Mouse (Mus musculus): ENCODE measurements around the gene Sbpl. TPM values are rescaled to one million over a fixed set of nuclear protein-coding genes. Genes with fewer than 3 reads are reported as not detected.
A peak's percentile ranks its signal among the peaks of the same experiment; 100 is the strongest.
"Not testable (repeated sequence)": the region's sequence is repeated elsewhere in the genome, so short reads cannot be mapped to it uniquely, and the experiment has no call there.

Sbpl gene
- polyA plus RNA-seq, 1 experiment from 2014 or later, result not detected

GRCm38 (mm10) chr17:23950828-23951227, 4.2 kb downstream of the Sbpl start:
- not testable (repeated sequence) for H3K36me3 ChIP-seq; H3K27me3 ChIP-seq (replicated peaks); H3K4me2 ChIP-seq; H3K9me3 ChIP-seq; H3K4me1 ChIP-seq; H3K4me3 ChIP-seq (replicated peaks); ATAC-seq (ENCODE audit: insufficient read depth, low FRiP score, low read depth); H3K9ac ChIP-seq; H3K27ac ChIP-seq
- 67% methylated on average over 4 of the region's 4 CpGs for WGBS

- H3K36me3 ChIP-seq, result no peaks in the 10 kb centered on the region
- ATAC-seq (ENCODE audit: insufficient read depth, low FRiP score, low read depth), result no peak
- H3K4me1 ChIP-seq, result no peaks in the 10 kb centered on the region
- H3K9me3 ChIP-seq, result no peaks in the 10 kb centered on the region
- no peak overlapping the region for H3K27ac ChIP-seq
- H3K27me3 ChIP-seq (replicated peaks), result no peaks in the 10 kb centered on the region
- H3K4me2 ChIP-seq, result no peak overlapping the region
- 69% methylated on average over 2 of the region's 2 CpGs for WGBS
- no peak overlapping the region for H3K9ac ChIP-seq
- H3K4me3 ChIP-seq (replicated peaks), result no peak overlapping the region
Observed at GRCm38 (mm10) chr17:23949068-23949467, 6.0 kb downstream of the Sbpl start.

- not testable (repeated sequence) for H3K4me3 ChIP-seq (replicated peaks); H3K9me3 ChIP-seq; H3K9ac ChIP-seq; H3K4me1 ChIP-seq; ATAC-seq (ENCODE audit: insufficient read depth, low FRiP score, low read depth); H3K27me3 ChIP-seq (replicated peaks); H3K27ac ChIP-seq; H3K36me3 ChIP-seq; H3K4me2 ChIP-seq
- 79% methylated on average over 4 of the region's 4 CpGs for WGBS
Observed at GRCm38 (mm10) chr17:23947486-23947885, 7.6 kb downstream of the Sbpl start.

- no peak within 1 kb of the TSS for H3K27ac ChIP-seq
- H3K4me3 ChIP-seq (replicated peaks), result no peak within 1 kb of the TSS
- no peaks in the 10 kb centered on the region for H3K9me3 ChIP-seq
- H3K4me1 ChIP-seq, result no peaks in the 10 kb centered on the region
- H3K36me3 ChIP-seq, result no peaks in the 10 kb centered on the region
- no peaks in the 10 kb centered on the region for H3K27me3 ChIP-seq (replicated peaks)
- H3K9ac ChIP-seq, result no peak within 1 kb of the TSS
- ATAC-seq (ENCODE audit: insufficient read depth, low FRiP score, low read depth), result no peak
- no peak within 1 kb of the TSS for H3K4me2 ChIP-seq
Observed at GRCm38 (mm10) chr17:23941372-23941771, 13.7 kb downstream of the Sbpl start, which contains the start of gene Sbp. TSS of gene Sbp (plus strand) at chr17:23941672.

GRCm38 (mm10) chr17:23931157-23931556, 23.9 kb downstream of the Sbpl start:
- H3K4me3 ChIP-seq (replicated peaks), result no peak overlapping the region
- H3K27ac ChIP-seq, result no peak overlapping the region
- H3K36me3 ChIP-seq, result no peaks in the 10 kb centered on the region
- no peak overlapping the region for H3K4me2 ChIP-seq
- H3K4me1 ChIP-seq, result no peaks in the 10 kb centered on the region
- no peak overlapping the region for H3K9ac ChIP-seq
- WGBS, result 63% methylated on average over 5 of the region's 5 CpGs
- H3K27me3 ChIP-seq (replicated peaks), result no peaks in the 10 kb centered on the region
- no peak for ATAC-seq (ENCODE audit: insufficient read depth, low FRiP score, low read depth)
- H3K9me3 ChIP-seq, result no peaks in the 10 kb centered on the region

GRCm38 (mm10) chr17:23925090-23925493, 30.0 kb downstream of the Sbpl start:
- Histone ChIP-seq H3K36me3 (no peaks in the 10 kb centered on the region), H3K4me3 (replicated peaks) (peak overlapping the region; percentile 59), H3K27me3 (replicated peaks) (no peaks in the 10 kb centered on the region), H3K9me3 (no peaks in the 10 kb centered on the region), H3K27ac (peak overlapping the region; percentile 99), H3K4me1 (no peaks in the 10 kb centered on the region), H3K4me2 (peak overlapping the region; percentile 90), H3K9ac (peak overlapping the region; percentile 47)
- under 1% methylated on average over 14 of the region's 14 CpGs for WGBS
- peak; percentile 81 for ATAC-seq (ENCODE audit: insufficient read depth, low FRiP score, low read depth)

- WGBS, result 0% methylated on average over 29 of the region's 29 CpGs
- Histone ChIP-seq H3K9ac (peak overlapping the region; percentile 47; the same call in 1 of the 2 replicates), H3K9me3 (no peaks in the 10 kb centered on the region), H3K36me3 (no peaks in the 10 kb centered on the region), H3K4me1 (no peaks in the 10 kb centered on the region), H3K27ac (peak overlapping the region; percentile 99), H3K27me3 (replicated peaks) (no peaks in the 10 kb centered on the region), H3K4me3 (replicated peaks) (peak overlapping the region; percentile 59), H3K4me2 (peak overlapping the region; percentile 90)
- peak; percentile 98 for ATAC-seq (ENCODE audit: insufficient read depth, low FRiP score, low read depth)
Observed at GRCm38 (mm10) chr17:23924531-23925007, 30.5 kb downstream of the Sbpl start.

- H3K27ac ChIP-seq; H3K27me3 ChIP-seq (replicated peaks): not testable (repeated sequence)
Observed at GRCm38 (mm10) chr17:23917158-23917557, 37.9 kb downstream of the Sbpl start, which contains the start of gene Dcpp3. TSS of gene Dcpp3 (plus strand) at chr17:23917458.

More at GRCm38 (mm10) chr17:23917158-23917557, 37.9 kb downstream of the Sbpl start, which contains the start of gene Dcpp3:
- not testable (repeated sequence) for H3K4me2 ChIP-seq; H3K9me3 ChIP-seq; H3K4me1 ChIP-seq; H3K36me3 ChIP-seq; H3K9ac ChIP-seq; ATAC-seq (ENCODE audit: insufficient read depth, low FRiP score, low read depth); H3K4me3 ChIP-seq (replicated peaks)
- WGBS, result 53% methylated on average over 4 of the region's 4 CpGs

Other genes starting within 250 kb of the Sbpl start
- gene 1520401A03Rik, start 232.5 kb downstream of the Sbpl start, polyA plus RNA-seq (2015; fragmentation: Nextera tagmentation; extraction: Ambion mirVana), result 0.06 and 0.22 TPM in 2 replicates
- 47.4 and 49.9 TPM in 2 replicates for gene Pkmyt1, start 228.9 kb downstream of the Sbpl start, polyA plus RNA-seq (2015; fragmentation: Nextera tagmentation; extraction: Ambion mirVana)
- gene Paqr4, start 214.4 kb downstream of the Sbpl start, polyA plus RNA-seq (2015; fragmentation: Nextera tagmentation; extraction: Ambion mirVana), result 22.6 and 23.2 TPM in 2 replicates
- 0.49 and 0.74 TPM in 2 replicates for gene Kremen2, start 209.4 kb downstream of the Sbpl start, polyA plus RNA-seq (2015; fragmentation: Nextera tagmentation; extraction: Ambion mirVana)
- 48.9 and 50.5 TPM in 2 replicates for gene Flywch1, start 183.7 kb downstream of the Sbpl start, polyA plus RNA-seq (2015; fragmentation: Nextera tagmentation; extraction: Ambion mirVana)
- gene Flywch2, start 169.2 kb downstream of the Sbpl start, polyA plus RNA-seq (2015; fragmentation: Nextera tagmentation; extraction: Ambion mirVana), result 18.1 and 23.5 TPM in 2 replicates
- gene Srrm2, start 164.7 kb downstream of the Sbpl start, polyA plus RNA-seq (2015; fragmentation: Nextera tagmentation; extraction: Ambion mirVana), result 448 and 501 TPM in 2 replicates
- gene Elob, start 126.1 kb downstream of the Sbpl start, polyA plus RNA-seq (2015; fragmentation: Nextera tagmentation; extraction: Ambion mirVana), result 938 and 1,022 TPM in 2 replicates
- gene Prss33, start 119.2 kb downstream of the Sbpl start, polyA plus RNA-seq (2015; fragmentation: Nextera tagmentation; extraction: Ambion mirVana), result 0.17 TPM in 1 of 2 replicates, not detected in the other
- gene Prss32, start 111.4 kb downstream of the Sbpl start, polyA plus RNA-seq (2015; fragmentation: Nextera tagmentation; extraction: Ambion mirVana), result 2.9 and 4.0 TPM in 2 replicates
- 1.6 and 1.9 TPM in 2 replicates for gene Prss41, start 111.1 kb downstream of the Sbpl start, polyA plus RNA-seq (2015; fragmentation: Nextera tagmentation; extraction: Ambion mirVana)
- gene Prss21, start 87.2 kb downstream of the Sbpl start, polyA plus RNA-seq (2015; fragmentation: Nextera tagmentation; extraction: Ambion mirVana), result not detected in 2 replicates
- gene Dcpp1, start 74.4 kb downstream of the Sbpl start, polyA plus RNA-seq (2015; fragmentation: Nextera tagmentation; extraction: Ambion mirVana), result not detected in 2 replicates
- not detected in 2 replicates for gene Dcpp2, start 74.4 kb downstream of the Sbpl start, polyA plus RNA-seq (2015; fragmentation: Nextera tagmentation; extraction: Ambion mirVana)
- gene Dcpp3, start 37.8 kb downstream of the Sbpl start, polyA plus RNA-seq (2015; fragmentation: Nextera tagmentation; extraction: Ambion mirVana), result not detected in 2 replicates
- not detected in 2 replicates for gene Sbp, start 13.6 kb downstream of the Sbpl start, polyA plus RNA-seq (2015; fragmentation: Nextera tagmentation; extraction: Ambion mirVana)
- 0.45 TPM in 1 of 2 replicates, not detected in the other for gene Prss30, start 25.3 kb upstream of the Sbpl start, polyA plus RNA-seq (2015; fragmentation: Nextera tagmentation; extraction: Ambion mirVana)
- gene Prss22, start 42.8 kb upstream of the Sbpl start, polyA plus RNA-seq (2015; fragmentation: Nextera tagmentation; extraction: Ambion mirVana), result 1.9 and 3.0 TPM in 2 replicates
- gene Prss27, start 82.9 kb upstream of the Sbpl start, polyA plus RNA-seq (2015; fragmentation: Nextera tagmentation; extraction: Ambion mirVana), result 2.4 and 6.3 TPM in 2 replicates
- gene Kctd5, start 118.2 kb upstream of the Sbpl start, polyA plus RNA-seq (2015; fragmentation: Nextera tagmentation; extraction: Ambion mirVana), result 58.4 and 61.4 TPM in 2 replicates
- gene Pdpk1, start 195.7 kb upstream of the Sbpl start, polyA plus RNA-seq (2015; fragmentation: Nextera tagmentation; extraction: Ambion mirVana), result 36.1 and 38.9 TPM in 2 replicates
- 25.1 and 29.3 TPM in 2 replicates for gene Amdhd2, start 208.5 kb upstream of the Sbpl start, polyA plus RNA-seq (2015; fragmentation: Nextera tagmentation; extraction: Ambion mirVana)
- 495 and 512 TPM in 2 replicates for gene Atp6v0c, start 214.4 kb upstream of the Sbpl start, polyA plus RNA-seq (2015; fragmentation: Nextera tagmentation; extraction: Ambion mirVana)

All from stomach, embryonic 15.5 days (tissue).